Mouse (Mus musculus): Measurements from ENCODE around the gene Adck1.
"Not testable (repeated sequence)": the region's sequence is repeated elsewhere in the genome, so short reads cannot be mapped to it uniquely, and the experiment has no call there.

Adck1 gene

GRCm38 (mm10) chr12:88360441-88361119, at the start of gene Adck1:
TSS of gene Adck1 (plus strand) at chr12:88360554.
- peak; percentile 94 for DNase-seq (ENCODE audit: low spot score)

DNA sequence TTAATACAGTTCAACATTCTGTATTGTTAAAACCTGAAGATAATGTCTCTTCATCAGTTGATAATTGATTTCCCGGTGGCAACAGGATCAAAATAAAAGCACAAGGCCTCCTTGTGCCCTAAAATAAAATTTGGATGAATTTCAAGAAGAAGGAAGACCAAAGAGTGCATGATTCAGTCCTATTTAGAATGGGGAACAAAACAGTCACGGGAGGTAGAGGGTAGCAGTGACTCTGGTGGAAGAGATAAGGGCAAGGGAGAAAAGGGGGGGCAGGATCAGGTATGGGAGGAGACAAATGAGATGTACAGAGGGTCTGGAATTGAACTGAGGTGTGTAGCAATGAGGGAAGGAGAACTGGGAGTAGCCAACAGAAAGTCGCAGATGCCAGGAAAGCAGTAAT, 45.8 kb upstream of the Adck1 start:
- DNase-seq (ENCODE audit: low spot score): no peak

- DNase-seq (ENCODE audit: low spot score): not testable (repeated sequence)
Measured at GRCm38 (mm10) chr12:88323926-88324325, 36.4 kb upstream of the Adck1 start, which contains the start of gene Gm5039. TSS of gene Gm5039 (minus strand) at chr12:88324026.

- DNase-seq (ENCODE audit: low spot score): not testable (repeated sequence)
Measured at GRCm38 (mm10) chr12:88336662-88337413, 23.5 kb upstream of the Adck1 start.

GRCm38 (mm10) chr12:88341286-88341685, 19.1 kb upstream of the Adck1 start:
- DNase-seq (ENCODE audit: low spot score): not testable (repeated sequence)

- peak; percentile 9 for DNase-seq (ENCODE audit: low spot score)
Measured at GRCm38 (mm10) chr12:88354182-88354702, 6.1 kb upstream of the Adck1 start.

DNA sequence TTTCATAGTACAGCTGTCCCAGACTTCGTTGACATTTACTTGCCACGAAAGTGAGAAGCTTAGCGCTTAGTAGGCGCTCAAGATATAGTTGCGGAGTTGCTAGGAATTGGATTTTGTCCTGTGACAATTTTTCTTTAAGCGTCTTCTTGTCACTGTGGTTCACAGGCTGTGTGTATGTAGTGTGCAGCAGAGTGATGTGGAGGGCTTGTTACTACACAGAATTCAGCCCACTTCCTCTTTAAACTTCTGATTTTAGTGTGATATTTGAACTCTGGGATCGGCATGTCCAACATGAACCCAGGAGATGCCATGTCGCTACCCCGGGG, 729 bp downstream of the Adck1 start:
- no peak for DNase-seq (ENCODE audit: low spot score)

DNA sequence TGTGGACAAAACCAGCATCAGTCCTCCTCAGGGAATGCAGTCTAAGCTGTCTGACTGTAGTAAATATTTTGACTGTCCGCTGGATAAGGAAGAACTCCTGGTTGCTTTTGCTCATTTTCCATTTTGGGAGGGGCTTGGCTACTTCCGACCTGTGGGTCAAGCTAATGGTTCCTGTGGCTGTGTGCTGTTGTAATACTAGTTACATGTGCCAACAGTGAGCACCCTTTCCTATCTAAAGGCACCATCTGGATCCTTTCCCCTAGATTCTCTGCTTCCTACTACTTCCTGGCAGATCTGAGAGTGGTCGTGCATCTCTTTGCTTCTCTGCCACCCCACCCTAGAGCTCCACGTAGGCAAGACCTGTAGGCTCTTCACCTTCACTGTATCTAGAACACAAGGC, 7.3 kb downstream of the Adck1 start:
- DNase-seq (ENCODE audit: low spot score): no peak

GRCm38 (mm10) chr12:88368618-88369017, 8.3 kb downstream of the Adck1 start:
- DNase-seq (ENCODE audit: low spot score): no peak

DNA sequence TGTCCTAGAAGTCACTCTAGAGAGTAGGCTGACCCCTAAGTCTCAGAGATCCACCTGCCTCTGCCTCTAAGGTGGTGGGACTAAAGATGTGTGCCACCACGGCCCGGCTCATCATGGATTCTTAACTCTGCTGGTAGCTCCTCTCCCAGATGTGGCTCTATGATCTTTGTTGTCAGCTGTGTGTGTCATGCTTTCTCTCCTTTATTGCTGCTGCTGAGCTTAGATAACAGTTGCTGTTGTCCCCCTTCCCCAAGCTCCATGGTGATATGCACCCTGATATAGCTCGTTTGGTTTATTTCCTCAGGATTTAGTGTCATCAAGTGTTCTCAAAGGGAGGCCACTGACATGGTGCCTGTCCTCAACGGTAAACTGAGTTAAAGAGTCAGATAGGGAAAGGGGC, 9.3 kb downstream of the Adck1 start:
- not testable (repeated sequence) for DNase-seq (ENCODE audit: low spot score)

- not testable (repeated sequence) for DNase-seq (ENCODE audit: low spot score)
Measured at GRCm38 (mm10) chr12:88370321-88370720, 10.0 kb downstream of the Adck1 start.

- DNase-seq (ENCODE audit: low spot score): no peak
Measured at GRCm38 (mm10) chr12:88372018-88372417, 11.7 kb downstream of the Adck1 start.

DNA sequence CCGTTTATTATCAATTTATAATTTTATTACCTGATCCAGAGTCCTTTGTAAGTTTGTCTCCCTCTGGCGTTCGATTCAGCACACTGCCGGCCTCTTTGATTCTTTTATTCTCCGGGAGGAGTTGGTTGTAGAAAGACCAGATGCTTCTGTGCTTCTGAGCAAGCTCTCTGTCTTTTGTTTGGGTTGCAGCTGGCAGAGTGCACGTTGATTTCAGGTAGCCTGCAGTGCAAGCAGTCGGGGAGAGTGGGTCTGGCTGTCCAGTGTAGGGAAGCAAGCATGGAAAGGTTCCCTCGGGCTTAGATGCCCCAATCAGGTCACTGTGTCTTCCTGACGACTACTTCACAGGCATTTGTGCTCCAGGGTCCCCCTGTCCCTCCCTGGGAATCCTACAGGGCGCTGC, 16.5 kb downstream of the Adck1 start:
- DNase-seq (ENCODE audit: low spot score): no peak

GRCm38 (mm10) chr12:88378256-88378655, 17.9 kb downstream of the Adck1 start:
- no peak for DNase-seq (ENCODE audit: low spot score)

DNA sequence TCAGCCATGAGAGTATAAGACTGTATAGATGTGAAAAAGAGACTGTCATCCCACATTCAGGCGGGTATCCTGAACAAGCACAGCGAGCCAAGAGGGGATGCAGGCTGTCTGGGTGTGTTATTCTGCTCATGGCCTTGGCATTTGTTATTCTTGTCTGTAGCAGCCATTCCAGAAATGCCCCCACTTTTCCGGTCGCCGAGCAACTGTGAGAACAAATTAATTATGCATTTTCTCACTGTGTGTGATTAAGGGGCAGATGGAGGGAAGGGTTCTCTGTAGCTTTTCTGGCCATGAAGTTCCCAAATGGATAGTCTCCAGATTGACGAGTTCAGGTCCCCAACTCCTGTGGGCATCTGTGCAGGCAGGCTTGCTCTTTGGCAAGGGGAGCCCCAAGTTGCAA, 28.5 kb downstream of the Adck1 start:
- DNase-seq (ENCODE audit: low spot score): no peak

DNA sequence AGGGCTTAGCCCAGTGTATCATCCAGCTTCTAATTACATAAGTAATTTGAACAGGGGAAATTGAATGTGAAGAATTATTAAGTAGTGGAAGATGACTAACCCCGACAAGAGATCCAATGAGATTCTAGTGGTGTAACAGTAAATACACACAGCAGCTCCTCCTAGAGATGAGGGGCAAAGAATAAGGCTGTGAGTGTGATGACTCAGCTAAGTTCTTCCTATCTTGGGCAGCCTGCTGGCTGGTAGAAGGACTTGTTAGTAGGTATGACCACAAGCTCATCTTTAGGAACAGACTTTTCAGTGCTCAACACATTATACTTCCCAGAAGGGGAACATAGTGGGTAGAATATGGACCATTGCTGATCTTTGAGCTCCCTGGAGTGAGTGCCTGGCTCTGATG, 38.3 kb downstream of the Adck1 start:
- no peak for DNase-seq (ENCODE audit: low spot score)

DNA sequence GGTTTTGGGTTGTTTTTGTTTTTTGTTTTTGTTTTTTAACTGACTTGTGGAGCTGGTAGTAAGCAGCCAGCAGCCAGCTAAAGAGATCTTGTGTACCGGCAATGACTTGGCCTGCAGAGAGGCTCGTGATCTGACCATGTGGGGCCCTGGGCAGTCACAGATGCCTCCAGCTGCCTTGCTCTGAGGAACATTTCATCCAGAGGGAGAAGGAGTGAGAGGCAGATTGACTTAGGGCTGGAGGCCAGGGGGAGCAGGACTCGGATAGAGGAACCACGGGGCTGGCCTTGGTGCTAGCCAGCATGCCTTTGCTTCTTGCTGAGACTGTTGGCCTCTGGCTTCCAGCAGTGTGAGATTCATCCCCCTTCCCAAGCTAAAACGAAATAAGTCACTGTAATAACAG, 43.2 kb downstream of the Adck1 start:
- no peak for DNase-seq (ENCODE audit: low spot score)

- peak; percentile 80 for DNase-seq (ENCODE audit: low spot score)
Measured at GRCm38 (mm10) chr12:88405113-88405512, 44.8 kb downstream of the Adck1 start.

DNA sequence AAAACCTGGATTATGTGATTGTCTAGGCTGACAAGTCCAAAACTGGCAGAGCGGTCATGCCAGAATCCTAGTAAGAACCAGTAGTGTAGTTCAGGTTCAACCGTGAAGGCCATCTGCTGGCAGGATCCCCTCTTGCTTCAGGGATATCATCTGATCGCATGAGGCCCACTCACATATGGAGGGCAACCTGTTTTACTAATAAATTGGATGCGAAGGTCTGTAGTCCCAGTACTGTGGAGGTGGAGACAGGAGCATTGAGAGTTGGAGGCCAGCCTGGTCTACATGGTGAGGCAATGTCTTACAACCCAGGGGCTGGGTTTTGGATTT, 47.6 kb downstream of the Adck1 start:
- no peak for DNase-seq (ENCODE audit: low spot score)

GRCm38 (mm10) chr12:88408323-88409047, 48.1 kb downstream of the Adck1 start:
- DNase-seq (ENCODE audit: low spot score): peak; percentile 64

DNA sequence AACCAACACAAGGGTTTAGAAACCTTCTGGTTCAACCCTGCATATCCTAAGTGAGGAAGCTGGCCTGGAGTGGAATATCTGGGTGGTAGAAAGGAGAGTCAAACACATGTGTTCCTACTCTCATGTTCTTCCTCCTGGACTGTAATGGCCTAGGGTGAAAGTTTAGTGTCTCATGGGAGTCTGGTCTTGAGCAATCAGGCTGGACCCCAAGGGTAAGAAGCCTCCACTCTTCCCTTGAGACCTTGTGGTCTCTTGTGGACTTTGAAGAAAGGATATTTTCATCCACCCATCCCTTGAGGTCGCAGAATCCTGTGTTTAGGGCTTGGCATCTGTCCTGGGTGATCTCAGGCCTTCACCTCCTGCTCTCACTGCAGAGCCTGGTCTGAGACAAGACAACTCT, 52.9 kb downstream of the Adck1 start:
- DNase-seq (ENCODE audit: low spot score): no peak

DNA sequence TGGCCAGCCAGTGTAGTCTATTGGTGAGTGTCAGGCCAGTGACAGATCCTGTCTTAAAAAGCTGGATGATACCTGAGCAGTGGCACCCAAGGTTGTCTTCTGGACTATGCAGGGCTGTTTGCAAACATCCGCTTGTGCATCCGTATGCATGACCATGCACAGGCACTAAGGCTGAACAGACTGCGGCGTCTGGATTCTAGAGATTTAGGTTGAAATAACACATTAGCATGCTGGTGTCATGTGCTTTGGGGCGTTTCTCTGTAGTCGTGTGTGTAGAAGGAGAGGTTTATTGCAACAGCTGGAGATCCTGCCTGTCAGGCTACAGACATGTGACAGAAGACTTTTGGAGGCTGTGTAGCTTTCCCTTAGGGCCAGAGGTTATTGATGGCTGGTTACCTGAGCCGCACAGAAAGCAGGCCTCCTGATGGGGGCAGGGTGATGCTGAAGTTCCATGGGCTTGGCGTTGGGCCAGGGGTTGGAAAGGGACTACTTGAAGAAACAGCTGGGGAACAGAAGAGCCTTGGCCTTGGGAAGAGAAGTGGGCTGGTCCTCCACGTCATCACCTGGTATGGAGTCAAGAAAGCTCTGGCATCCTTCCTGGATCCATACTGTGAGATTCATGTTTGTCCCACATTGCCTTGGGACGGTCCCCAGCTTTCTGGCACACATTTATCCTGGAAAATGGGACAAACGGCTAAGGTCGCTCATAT, 59.7 kb downstream of the Adck1 start:
- DNase-seq (ENCODE audit: low spot score): no peak
